Mouse (Mus musculus): ENCODE measurements around the gene Nrcam.
A peak's percentile ranks its signal among the peaks of the same experiment; 100 is the strongest.
"Not testable (repeated sequence)": the region's sequence is repeated elsewhere in the genome, so short reads cannot be mapped to it uniquely, and the experiment has no call there.

Gene Nrcam

GRCm38 (mm10) chr12:44328381-44329315, at the start of gene Nrcam:
Nrcam (plus strand) TSS chr12:44328885.
- peak; percentile 7 for DNase-seq (ENCODE audit: extremely low read depth, insufficient read length, low spot score)

GRCm38 (mm10) chr12:44280147-44280546, 48.5 kb upstream of the Nrcam start:
- not testable (repeated sequence) for DNase-seq (ENCODE audit: extremely low read depth, insufficient read length, low spot score)

- no peak for DNase-seq (ENCODE audit: extremely low read depth, insufficient read length, low spot score)
Observed at GRCm38 (mm10) chr12:44281534-44281933, 47.2 kb upstream of the Nrcam start.

GRCm38 (mm10) chr12:44283378-44283777, 45.3 kb upstream of the Nrcam start:
- no peak for DNase-seq (ENCODE audit: extremely low read depth, insufficient read length, low spot score)

- no peak for DNase-seq (ENCODE audit: extremely low read depth, insufficient read length, low spot score)
Observed at GRCm38 (mm10) chr12:44286992-44287391, 41.7 kb upstream of the Nrcam start.

GRCm38 (mm10) chr12:44292281-44292680, 36.4 kb upstream of the Nrcam start:
- DNase-seq (ENCODE audit: extremely low read depth, insufficient read length, low spot score), result no peak

- DNase-seq (ENCODE audit: extremely low read depth, insufficient read length, low spot score), result no peak
Observed at GRCm38 (mm10) chr12:44300793-44301192, 27.9 kb upstream of the Nrcam start.

- DNase-seq (ENCODE audit: extremely low read depth, insufficient read length, low spot score), result no peak
Observed at GRCm38 (mm10) chr12:44304012-44304411, 24.7 kb upstream of the Nrcam start.

- no peak for DNase-seq (ENCODE audit: extremely low read depth, insufficient read length, low spot score)
Observed at GRCm38 (mm10) chr12:44304869-44305268, 23.8 kb upstream of the Nrcam start.

- no peak for DNase-seq (ENCODE audit: extremely low read depth, insufficient read length, low spot score)
Observed at GRCm38 (mm10) chr12:44308221-44308620, 20.5 kb upstream of the Nrcam start.

- no peak for DNase-seq (ENCODE audit: extremely low read depth, insufficient read length, low spot score)
Observed at GRCm38 (mm10) chr12:44315212-44315611, 13.5 kb upstream of the Nrcam start.

GRCm38 (mm10) chr12:44325091-44325490, 3.6 kb upstream of the Nrcam start:
- no peak for DNase-seq (ENCODE audit: extremely low read depth, insufficient read length, low spot score)

GRCm38 (mm10) chr12:44327452-44327851, 1.2 kb upstream of the Nrcam start:
- DNase-seq (ENCODE audit: extremely low read depth, insufficient read length, low spot score), result no peak

- DNase-seq (ENCODE audit: extremely low read depth, insufficient read length, low spot score), result peak; percentile 18
Observed at GRCm38 (mm10) chr12:44329316-44330215, 881 bp downstream of the Nrcam start.

GRCm38 (mm10) chr12:44330216-44330719, 1.6 kb downstream of the Nrcam start:
- DNase-seq (ENCODE audit: extremely low read depth, insufficient read length, low spot score), result no peak

- no peak for DNase-seq (ENCODE audit: extremely low read depth, insufficient read length, low spot score)
Observed at GRCm38 (mm10) chr12:44337136-44337640, 8.5 kb downstream of the Nrcam start.

- DNase-seq (ENCODE audit: extremely low read depth, insufficient read length, low spot score), result no peak
Observed at GRCm38 (mm10) chr12:44338195-44338622, 9.5 kb downstream of the Nrcam start.

GRCm38 (mm10) chr12:44344075-44344474, 15.4 kb downstream of the Nrcam start:
- DNase-seq (ENCODE audit: extremely low read depth, insufficient read length, low spot score), result no peak

GRCm38 (mm10) chr12:44345251-44345650, 16.6 kb downstream of the Nrcam start:
- no peak for DNase-seq (ENCODE audit: extremely low read depth, insufficient read length, low spot score)

GRCm38 (mm10) chr12:44346143-44346542, 17.5 kb downstream of the Nrcam start:
- DNase-seq (ENCODE audit: extremely low read depth, insufficient read length, low spot score), result no peak

- peak; percentile 4 for DNase-seq (ENCODE audit: extremely low read depth, insufficient read length, low spot score)
Observed at GRCm38 (mm10) chr12:44355116-44355515, 26.4 kb downstream of the Nrcam start.

Measured in 3134 (cell line).